Mouse (Mus musculus) E14TG2a.4 (cell line): ENCODE measurements around the gene Plcb3.

ENCODE experiments used
- CTCF ChIP-seq: conservative IDR thresholded peaks from 2 replicates; pipeline ENCODE4 v1.5.1; 2014; ENCODE audit warnings: low read length
- NANOG ChIP-seq: IDR thresholded peaks from 2 replicates; pipeline ENCODE4 v1.6.1; 2014; ENCODE audit warnings: borderline replicate concordance, low read length, mixed read lengths
- POU5F1 ChIP-seq: IDR thresholded peaks from 2 replicates; pipeline ENCODE4 v1.6.1; 2014; ENCODE audit warnings: low read length, borderline replicate concordance

DNA sequence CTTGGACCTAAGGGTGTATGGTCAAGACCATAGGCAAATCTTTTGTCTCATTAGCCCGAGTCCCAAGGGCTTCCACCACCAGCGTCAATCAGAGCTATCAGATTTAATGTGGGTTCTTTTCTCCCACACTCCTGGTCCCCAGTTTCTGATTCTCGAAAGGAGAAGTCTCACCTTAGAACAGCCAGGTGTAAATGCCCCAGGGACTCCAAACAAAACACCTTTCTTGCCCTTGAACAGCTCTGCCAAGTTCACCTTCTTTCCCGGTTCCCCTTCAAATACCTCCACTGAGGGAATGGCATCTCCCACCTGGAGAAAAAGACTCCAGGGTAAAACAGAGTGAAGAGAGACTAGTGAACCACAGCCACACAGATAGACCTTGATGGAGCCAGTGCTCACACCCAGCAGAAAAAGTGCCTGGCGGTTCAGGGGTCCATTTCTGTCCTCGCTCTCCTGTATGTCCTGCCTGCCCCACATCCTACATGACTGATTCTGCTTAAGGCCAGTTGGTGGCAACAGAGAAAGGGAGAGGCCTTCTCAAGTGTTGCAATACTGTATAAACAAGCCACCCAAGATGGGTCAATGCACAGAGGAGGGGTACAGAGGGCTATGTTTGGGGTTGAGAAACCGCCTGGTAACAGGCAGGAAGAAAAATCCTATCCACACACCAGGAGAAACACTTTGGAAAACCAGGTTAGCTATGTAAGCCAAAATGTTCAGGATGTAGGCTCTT lies 68.3 kb downstream of the Plcb3 start:
- no peak for TF ChIP-seq CTCF
- no peak for TF ChIP-seq NANOG
- TF ChIP-seq POU5F1: no peak
